Mouse (Mus musculus) hindbrain, postnatal 0 days (tissue): Measurements from ENCODE around the gene Rasa2. TPM values are rescaled to one million over a fixed set of nuclear protein-coding genes. Genes with fewer than 3 reads are reported as not detected.

Source experiments
- ATAC-seq: fragments of 200-750 bp; cut with Nextera tagmentation; 2 replicates; pipeline ENCODE4 v1.8.0; 2017; ENCODE audit warnings: mild to moderate bottlenecking, moderate TSS enrichment, moderate library complexity
- DNase-seq: peaks from one replicate; pipeline ENCODE4 v3.0.0-alpha.2; 2015; ENCODE audit warnings: low spot score
- H3K27ac ChIP-seq: fragments of 300-500 bp; sonication (generic); 2 replicates; pipeline ENCODE4 v1.5.1; 2014; ENCODE audit warnings: mild to moderate bottlenecking
- H3K27me3 ChIP-seq: fragments of 300-500 bp; sonication (generic); 2 replicates; pipeline ENCODE4 v1.6.1; 2014; ENCODE audit warnings: low read length, mixed read lengths; ENCODE audit not compliant: insufficient read depth
- H3K36me3 ChIP-seq: fragments of 300-500 bp; sonication (generic); 2 replicates; pipeline ENCODE4 v1.6.1; 2014; ENCODE audit warnings: low read length, mixed read lengths; ENCODE audit not compliant: insufficient read depth
- H3K4me1 ChIP-seq: fragments of 300-500 bp; sonication (generic); 2 replicates; pipeline ENCODE4 v1.6.1; 2014; ENCODE audit warnings: antibody characterized with exemption, low read length, mixed read lengths; ENCODE audit not compliant: insufficient read depth
- H3K4me2 ChIP-seq: fragments of 300-500 bp; sonication (generic); 2 replicates; pipeline ENCODE4 v1.6.1; 2014; ENCODE audit warnings: low read depth, mild to moderate bottlenecking, low read length, moderate library complexity, mixed read lengths
- H3K4me3 ChIP-seq: fragments of 300-500 bp; sonication (generic); 2 replicates; pipeline ENCODE4 v1.5.1; 2014; ENCODE audit warnings: low read length
- H3K9ac ChIP-seq: fragments of 300-500 bp; sonication (generic); replicated peaks from 2 replicates; pipeline ENCODE4 v1.6.1; 2014; ENCODE audit warnings: mild to moderate bottlenecking, low read length, moderate library complexity, mixed read lengths
- H3K9me3 ChIP-seq: fragments of 300-500 bp; sonication (generic); 2 replicates; pipeline ENCODE4 v1.6.1; 2016; ENCODE audit warnings: low read length, mixed read lengths
- CTCF ChIP-seq: IDR thresholded peaks from 2 replicates; pipeline ENCODE4 v1.5.1; 2016; ENCODE audit warnings: antibody characterized with exemption, control low read depth, low read depth
- WGBS: fragments of 180-500 bp; shearing (Covaris S2); extraction: QIAGEN DNeasy Blood & Tissue Kit; methylation state at CpG from one replicate; pipeline ENCODE4 v1.1.7; 2014; 5-methylcytosine and 5-hydroxymethylcytosine counted together
- polyA plus RNA-seq: library from polyadenylated mRNA; unstranded; fragments of >200 nt; fragmentation: Nextera tagmentation; extraction: Ambion mirVana; gene quantifications from 2 replicates; pipeline ENCODE4 v1.2.1, GENCODE M21; 2015
- total RNA-seq: library from RNA; depleted of rRNA; stranded (reverse); fragments of >200 nt; gene quantifications from 2 replicates; pipeline ENCODE4 v1.2.3, GENCODE M21; 2014

Rasa2 gene
- total and polyA plus RNA-seq, 2 experiments from 2014 or later = 12.0 to 12.9 TPM

- H3K4me3 ChIP-seq = no peak overlapping the region
- no peak for ATAC-seq
- DNase-seq = no peak
- no peak overlapping the region for H3K27ac ChIP-seq
- 92% methylated on average over 8 of the region's 8 CpGs for WGBS
- H3K4me2 ChIP-seq = no peak overlapping the region
- no peak for TF ChIP-seq CTCF
- H3K36me3 ChIP-seq = no peaks in the 10 kb centered on the region
- H3K4me1 ChIP-seq = no peaks in the 10 kb centered on the region
- H3K27me3 ChIP-seq = no peaks in the 10 kb centered on the region
- no peak overlapping the region for H3K9ac ChIP-seq
- H3K9me3 ChIP-seq = no peaks in the 10 kb centered on the region
These were observed 42.9 kb upstream of the Rasa2 start for GRCm38 (mm10) chr9:96674301-96674700.

DNA sequence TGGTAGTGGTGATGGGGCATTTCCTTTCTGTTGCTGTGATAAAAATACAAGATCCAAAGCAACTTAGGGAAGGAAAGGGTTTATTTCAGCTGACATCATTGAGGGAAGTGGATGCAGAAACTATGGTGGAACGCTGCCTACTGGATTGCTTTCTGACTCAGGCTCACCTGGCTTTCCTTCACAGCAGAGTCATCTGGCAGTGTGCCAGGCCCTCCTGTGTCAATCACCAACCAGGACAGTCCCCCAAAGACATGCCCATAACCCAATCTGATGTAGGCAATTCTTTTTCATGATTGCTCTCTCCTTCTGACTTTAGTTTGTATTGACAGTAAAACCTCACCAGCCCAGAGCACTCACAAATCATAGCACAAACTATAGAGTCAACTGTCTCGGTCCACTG lies 41.0 kb upstream of the Rasa2 start:
- Histone ChIP-seq H3K4me3 (no peak overlapping the region), H3K27ac (no peak overlapping the region), H3K9me3 (no peaks in the 10 kb centered on the region), H3K4me1 (no peaks in the 10 kb centered on the region), H3K4me2 (no peak overlapping the region), H3K36me3 (no peaks in the 10 kb centered on the region), H3K27me3 (no peaks in the 10 kb centered on the region), H3K9ac (no peak overlapping the region)
- 87% methylated on average over 2 of the region's 2 CpGs for WGBS
- ATAC-seq (no peak), DNase-seq (no peak)
- no peak for TF ChIP-seq CTCF

DNA sequence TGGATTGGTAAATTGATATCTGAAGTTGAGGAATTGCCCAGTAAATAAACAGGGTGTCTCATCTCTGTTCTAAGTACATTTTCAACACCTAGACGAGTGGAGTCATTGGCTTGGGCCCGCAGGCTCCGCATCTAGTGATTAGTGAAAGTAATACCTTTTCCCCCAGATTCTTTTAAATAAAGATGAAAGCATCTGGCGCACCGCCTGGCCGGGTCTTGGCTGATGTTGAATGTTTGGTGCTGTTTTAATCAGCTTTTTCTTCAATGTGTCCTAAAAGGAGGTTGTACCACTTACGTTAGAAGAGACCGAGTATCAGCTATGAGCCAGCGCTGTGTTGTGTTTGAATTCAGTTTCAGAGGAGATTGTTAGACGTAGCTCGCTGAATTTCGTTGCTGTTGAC lies 39.8 kb upstream of the Rasa2 start:
- WGBS = 91% methylated on average over 12 of the region's 12 CpGs
- no peak for DNase-seq

GRCm38 (mm10) chr9:96669877-96670276 lies 38.5 kb upstream of the Rasa2 start:
- 1% methylated on average over 15 of the region's 15 CpGs for WGBS
- TF ChIP-seq CTCF = peak; percentile 89

More for the DNA sequence above, 39.8 kb upstream of the Rasa2 start:
- no peaks in the 10 kb centered on the region for H3K4me1 ChIP-seq
- H3K27me3 ChIP-seq = no peaks in the 10 kb centered on the region
- ATAC-seq = no peak
- no peak overlapping the region for H3K4me3 ChIP-seq
- no peak for TF ChIP-seq CTCF
- H3K36me3 ChIP-seq = no peaks in the 10 kb centered on the region
- no peak overlapping the region for H3K9ac ChIP-seq
- no peaks in the 10 kb centered on the region for H3K9me3 ChIP-seq
- H3K27ac ChIP-seq = no peak overlapping the region
- H3K4me2 ChIP-seq = no peak overlapping the region

DNA sequence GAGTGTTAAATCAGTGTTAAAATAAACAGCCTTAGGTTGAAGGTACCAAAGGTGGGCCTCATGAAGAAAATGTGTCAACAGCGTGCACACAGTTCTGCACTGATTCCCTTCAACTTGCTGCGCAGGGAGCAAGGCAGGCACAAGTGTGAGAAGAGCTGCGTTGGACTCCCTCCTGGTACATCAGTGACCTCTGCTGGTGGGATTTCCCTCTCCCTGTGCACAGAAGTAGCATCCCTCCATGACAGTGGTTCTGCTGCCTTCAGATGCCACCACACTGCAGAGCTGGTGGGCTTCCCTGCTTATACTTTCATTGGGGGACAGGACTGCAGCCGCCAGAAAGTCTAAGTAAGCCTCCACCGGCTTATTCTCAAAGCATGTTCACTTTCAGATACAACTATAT lies 37.2 kb upstream of the Rasa2 start:
- no peak overlapping the region for H3K27ac ChIP-seq
- TF ChIP-seq CTCF = peak; percentile 85
- no peaks in the 10 kb centered on the region for H3K27me3 ChIP-seq
- no peaks in the 10 kb centered on the region for H3K4me1 ChIP-seq
- WGBS = 44% methylated on average over 5 of the region's 5 CpGs
- H3K4me2 ChIP-seq = no peak overlapping the region
- H3K9me3 ChIP-seq = no peaks in the 10 kb centered on the region
- H3K9ac ChIP-seq = no peak overlapping the region
- DNase-seq (peak; percentile 81), ATAC-seq (peak; percentile 63; the same call in 1 of the 2 replicates)
- no peaks in the 10 kb centered on the region for H3K36me3 ChIP-seq
- no peak overlapping the region for H3K4me3 ChIP-seq

More at GRCm38 (mm10) chr9:96669877-96670276, 38.5 kb upstream of the Rasa2 start:
- H3K4me3 ChIP-seq = peak overlapping the region; percentile 27
- H3K27me3 ChIP-seq = no peaks in the 10 kb centered on the region
- no peaks in the 10 kb centered on the region for H3K9me3 ChIP-seq
- DNase-seq (peak; percentile 98), ATAC-seq (peak; percentile 100)
- peak overlapping the region; percentile 41; the same call in 1 of the 2 replicates for H3K9ac ChIP-seq
- H3K4me1 ChIP-seq = no peaks in the 10 kb centered on the region
- peak overlapping the region; percentile 83 for H3K27ac ChIP-seq
- H3K36me3 ChIP-seq = no peaks in the 10 kb centered on the region
- H3K4me2 ChIP-seq = peak overlapping the region; percentile 63

DNA sequence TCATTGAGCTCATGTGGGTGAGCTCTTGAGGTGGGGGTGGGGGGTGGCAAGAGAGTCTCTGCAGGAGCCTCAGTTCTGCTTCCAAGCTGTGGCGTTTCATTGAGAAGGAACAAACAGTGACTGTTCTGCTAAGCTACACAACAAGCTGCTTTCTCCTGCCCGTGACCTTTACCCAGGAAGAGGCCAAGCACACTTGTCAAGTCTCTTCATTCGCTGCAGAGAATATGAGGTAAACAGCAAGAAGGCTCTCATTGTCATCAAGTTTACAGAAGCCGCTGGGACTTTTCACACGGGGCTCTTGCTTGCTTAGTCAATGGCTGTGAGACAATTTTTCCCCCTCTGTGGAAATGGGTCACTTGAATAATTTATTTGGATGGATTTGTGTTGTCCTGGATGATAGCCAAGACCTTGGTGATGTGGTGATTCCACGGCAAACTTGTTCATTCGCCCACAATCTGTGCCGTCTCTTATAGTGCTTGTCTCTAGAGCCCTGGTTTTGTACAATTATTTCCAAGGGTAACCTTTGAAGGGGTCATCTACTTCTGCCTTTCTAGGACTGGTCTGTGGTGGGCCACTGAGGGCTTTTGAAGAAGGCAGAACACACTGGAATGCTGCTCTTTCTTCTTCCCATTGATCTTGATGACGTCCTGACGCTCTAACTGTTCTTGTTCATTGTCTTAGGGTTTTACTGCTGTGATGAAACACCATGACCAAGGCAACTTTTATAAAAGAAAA lies 29.3 kb upstream of the Rasa2 start:
- no peaks in the 10 kb centered on the region for H3K4me1 ChIP-seq
- peak; percentile 75 for DNase-seq
- H3K4me3 ChIP-seq = no peak overlapping the region
- H3K27me3 ChIP-seq = no peaks in the 10 kb centered on the region
- H3K36me3 ChIP-seq = no peaks in the 10 kb centered on the region
- 39% methylated on average over 10 of the region's 10 CpGs for WGBS
- no peak for TF ChIP-seq CTCF
- peak overlapping the region; percentile 54; the same call in 1 of the 2 replicates for H3K27ac ChIP-seq
- peak; percentile 97 for ATAC-seq
- no peak overlapping the region for H3K9ac ChIP-seq
- H3K9me3 ChIP-seq = no peaks in the 10 kb centered on the region
- no peak overlapping the region for H3K4me2 ChIP-seq

DNA sequence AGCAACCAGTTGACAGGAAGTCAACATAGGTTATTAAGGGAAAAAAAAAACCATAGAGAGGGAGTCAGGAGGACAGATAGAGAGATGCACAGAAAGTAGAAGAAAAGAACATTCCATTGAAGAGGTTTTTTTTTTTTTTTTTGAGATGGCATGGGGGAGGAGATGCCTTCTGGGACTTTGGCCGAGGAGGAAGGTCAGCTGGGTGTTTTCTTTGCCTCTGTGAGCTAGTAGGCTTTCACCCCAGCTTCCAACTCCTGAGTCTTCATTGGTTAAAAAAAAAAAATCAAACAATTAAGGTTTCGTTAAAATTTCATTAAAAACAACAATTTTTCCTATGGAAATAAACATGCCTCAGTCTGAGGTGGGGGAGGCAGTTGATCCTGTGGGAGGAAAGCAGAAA lies 28.4 kb upstream of the Rasa2 start:
- no peak for TF ChIP-seq CTCF

More for the DNA sequence above, 28.4 kb upstream of the Rasa2 start:
- ATAC-seq (no peak), DNase-seq (no peak)
- Histone ChIP-seq H3K4me3 (no peak overlapping the region), H3K9me3 (no peaks in the 10 kb centered on the region), H3K9ac (no peak overlapping the region), H3K27ac (peak overlapping the region; percentile 49; the same call in 1 of the 2 replicates), H3K36me3 (no peaks in the 10 kb centered on the region), H3K27me3 (no peaks in the 10 kb centered on the region), H3K4me1 (no peaks in the 10 kb centered on the region), H3K4me2 (no peak overlapping the region)
- WGBS = 78% methylated on average over 2 of the region's 2 CpGs
